Mouse (Mus musculus) heart, adult 2 months (tissue): ENCODE measurements around the gene Tmprss9. TPM values are rescaled to one million over a fixed set of nuclear protein-coding genes. Genes with fewer than 3 reads are reported as not detected.
A peak's percentile ranks its signal among the peaks of the same experiment; 100 is the strongest.

Source experiments
- DNase-seq, 2 experiments: peaks; one replicate each; pipeline ENCODE4 v3.0.0; 2021
- H3K27ac ChIP-seq: fragments of 200-600 bp; 2 replicates; pipeline ENCODE4 v1.8.1; 2022
- H3K27me3 ChIP-seq: fragments of 200-500 bp; 2 replicates; pipeline ENCODE4 v1.6.1; 2012; ENCODE audit warnings: mild to moderate bottlenecking, low read length, inconsistent platforms, mixed read lengths; ENCODE audit not compliant: control insufficient read depth, insufficient read depth
- H3K36me3 ChIP-seq: fragments of 200-500 bp; 2 replicates; pipeline ENCODE4 v1.6.1; 2012; ENCODE audit warnings: low read length, inconsistent platforms; ENCODE audit not compliant: control insufficient read depth, insufficient read depth
- H3K4me1 ChIP-seq: fragments of 200-500 bp; 2 replicates; pipeline ENCODE4 v1.6.1; 2011; ENCODE audit warnings: low read length; ENCODE audit not compliant: control insufficient read depth, insufficient read depth
- H3K4me3 ChIP-seq: fragments of 200-600 bp; 2 replicates; pipeline ENCODE4 v1.8.1; 2022
- H3K79me2 ChIP-seq: fragments of 200-500 bp; replicated peaks from 2 replicates; pipeline ENCODE4 v1.6.1; 2012; ENCODE audit warnings: mild to moderate bottlenecking, inconsistent platforms, low read length, moderate library complexity, mixed read lengths; ENCODE audit not compliant: control insufficient read depth, insufficient read depth
- H3K9ac ChIP-seq: fragments of 200-500 bp; 2 replicates; pipeline ENCODE4 v1.6.1; 2012; ENCODE audit warnings: low read depth, mild to moderate bottlenecking, control low read depth, inconsistent platforms, low read length, mixed read lengths
- CTCF ChIP-seq: fragments of 200-600 bp; IDR thresholded peaks from 2 replicates; pipeline ENCODE4 v1.8.1; 2022; ENCODE audit warnings: antibody characterized with exemption, mild to moderate bottlenecking, moderate library complexity
- EP300 ChIP-seq: fragments of 200-500 bp; IDR thresholded peaks from 2 replicates; pipeline ENCODE4 v1.6.1; 2011; ENCODE audit warnings: low read depth, low read length, control low read depth; ENCODE audit not compliant: insufficient read depth
- POLR2A ChIP-seq: fragments of 200-500 bp; IDR thresholded peaks from 2 replicates; pipeline ENCODE4 v1.6.1; 2011; ENCODE audit warnings: mild to moderate bottlenecking, low read depth, low read length, control low read depth; ENCODE audit not compliant: insufficient read depth
- WGBS: fragments of 180-500 bp; shearing (Covaris S2); methylation state at CpG from one replicate; pipeline ENCODE4 v1.1.7; 2018; 5-methylcytosine and 5-hydroxymethylcytosine counted together
- intact Hi-C: fragments of 180-260 bp; cut with DNase I; formaldehyde crosslinking; loops from one replicate; pipeline ENCODE4 v1.15.1; 2025
- long read RNA-seq: library from polyadenylated mRNA; stranded (forward); transcript quantifications from one replicate; pipeline ENCODE4 v2.0.0, GENCODE M21; 2021
- polyA plus RNA-seq: library from polyadenylated mRNA; depleted of rRNA; stranded (reverse); fragments of >200 nt; gene quantifications from 2 replicates; pipeline ENCODE4 v1.2.3, GENCODE M21; 2012; rRNA removed
- total RNA-seq, 2 experiments: library from RNA; stranded (reverse); gene quantifications; 2 replicates each; pipeline ENCODE4 v1.2.3; 2021

Tmprss9 gene
- not detected for total RNA-seq
- 0.02 TPM in 1 of 2 replicates, not detected in the other for polyA plus RNA-seq
- long read RNA-seq, partial matches to known transcripts, result 0 of 1 reads
- long read RNA-seq, other reads (novel, unspliced or antisense), result 1 of 1 reads

DNA sequence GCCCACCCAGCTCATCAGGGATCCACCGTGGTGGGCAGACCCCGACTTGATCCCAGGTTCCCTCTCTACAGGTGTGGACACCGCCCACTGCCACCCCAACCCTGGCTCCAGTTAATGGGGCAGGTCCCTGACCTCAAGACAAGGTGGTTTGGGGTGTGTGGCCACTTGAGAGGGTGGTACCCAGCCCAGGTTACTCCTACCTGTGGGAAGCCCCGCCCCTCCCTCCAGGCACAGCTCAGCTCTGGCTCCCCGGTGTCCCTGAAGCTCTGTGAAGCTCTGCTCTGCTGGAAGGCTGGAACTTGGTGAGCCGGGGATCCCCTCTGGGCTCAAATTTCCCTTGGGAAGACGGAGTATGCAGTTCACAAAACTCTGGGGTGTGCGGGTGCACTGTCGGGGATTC lies at the start of gene Tmprss9:
Gene Tmprss9 (plus strand): TSS at position 268 of the 400 bp plus-strand sequence.
- no peak within 1 kb of the TSS for H3K9ac ChIP-seq

DNA sequence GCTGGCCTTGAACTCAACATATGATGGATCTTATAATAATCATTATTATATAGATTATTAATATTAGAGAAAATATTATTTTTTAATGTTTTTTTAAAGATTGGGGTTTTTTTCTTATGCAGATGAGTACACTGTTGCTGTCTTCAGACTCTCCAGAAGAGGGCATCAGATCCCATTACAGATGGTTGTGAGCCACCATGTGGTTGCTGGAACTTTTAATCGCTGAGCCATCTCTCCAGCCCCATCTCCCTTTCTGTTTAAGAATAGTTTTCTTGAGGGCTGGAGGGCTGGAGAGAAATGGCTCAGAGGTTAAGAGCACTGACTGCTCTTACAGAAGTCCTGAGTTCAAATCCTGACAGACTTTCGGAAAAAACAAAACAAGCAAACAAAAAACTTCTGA lies 49.7 kb upstream of the Tmprss9 start:
- H3K79me2 ChIP-seq, result peaks cover 2% of the 10 kb centered on the region; the same call in 1 of the 2 replicates
- 49% methylated on average over 2 of the region's 2 CpGs for WGBS
- DNase-seq, result no peak
- H3K27me3 ChIP-seq, result no peaks in the 10 kb centered on the region
- H3K4me3 ChIP-seq, result no peak overlapping the region
- intact Hi-C loops, result loop anchor here (1.0 to 5.0 kb wide), 2 partner anchors 54 to 175 kb away; no protein-coding TSS in a partner anchor
- H3K9ac ChIP-seq, result no peak overlapping the region
- no peaks in the 10 kb centered on the region for H3K4me1 ChIP-seq
- no peaks in the 10 kb centered on the region for H3K36me3 ChIP-seq
- H3K27ac ChIP-seq, result no peak overlapping the region
- TF ChIP-seq POLR2A, result no peak
- peak; percentile 93 for TF ChIP-seq CTCF
- no peak for TF ChIP-seq EP300

More for the DNA sequence above, at the start of gene Tmprss9:
- no peak for DNase-seq
- intact Hi-C loops, result no loop called here
- TF ChIP-seq CTCF, result no peak
- no peak for TF ChIP-seq EP300
- TF ChIP-seq POLR2A, result no peak
- 30% methylated on average over 9 of the region's 9 CpGs for WGBS
- Histone ChIP-seq H3K4me3 (no peak within 1 kb of the TSS), H3K79me2 (no peaks in the 10 kb centered on the region), H3K36me3 (no peaks in the 10 kb centered on the region), H3K27me3 (no peaks in the 10 kb centered on the region), H3K4me1 (no peaks in the 10 kb centered on the region), H3K27ac (no peak within 1 kb of the TSS)

DNA sequence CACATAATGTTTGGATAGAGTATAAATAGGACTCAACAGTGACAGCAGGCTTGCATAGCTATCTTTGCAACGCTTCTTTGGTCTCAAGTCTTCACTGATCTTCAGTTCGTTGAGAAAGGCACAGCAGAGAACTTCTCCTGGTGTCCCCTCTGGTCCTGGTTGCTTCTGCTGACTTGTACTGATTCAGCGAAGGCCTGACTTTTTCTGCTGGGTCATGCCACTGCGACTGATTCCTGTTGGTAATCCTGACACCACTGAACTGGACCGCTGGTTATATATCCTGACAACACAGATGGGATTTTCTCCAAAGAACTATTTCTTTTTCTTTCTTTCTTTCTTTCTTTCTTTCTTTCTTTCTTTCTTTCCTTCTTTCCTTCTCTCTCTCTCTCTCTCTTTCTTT lies 49.1 kb upstream of the Tmprss9 start:
- intact Hi-C loops, result loop anchor here (1.0 to 5.0 kb wide), 2 partner anchors 54 to 175 kb away; no protein-coding TSS in a partner anchor
- no peak for DNase-seq
- 76% methylated on average over 5 of the region's 5 CpGs for WGBS

DNA sequence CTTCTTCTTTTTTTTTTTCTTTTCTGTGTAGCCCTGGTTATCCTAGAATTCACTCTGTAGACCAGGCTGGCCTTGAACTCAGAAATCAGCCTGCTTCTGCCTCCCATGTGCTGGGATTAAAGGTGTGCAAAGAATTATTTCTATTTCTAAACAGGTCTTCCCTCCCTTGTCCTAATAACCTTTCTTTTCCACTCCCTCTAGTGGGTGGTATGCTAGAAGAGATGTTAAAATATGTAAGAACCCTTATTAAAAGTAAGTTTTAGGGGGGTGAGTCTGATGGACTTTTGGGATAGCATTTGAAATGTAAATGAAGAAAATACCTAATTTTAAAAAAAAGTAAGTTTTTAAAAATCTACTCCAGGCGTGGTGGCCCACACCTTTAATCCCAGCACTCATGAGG lies 48.3 kb upstream of the Tmprss9 start:
- no peaks in the 10 kb centered on the region for H3K36me3 ChIP-seq
- H3K4me3 ChIP-seq, result no peak overlapping the region
- no peak overlapping the region for H3K27ac ChIP-seq
- H3K4me1 ChIP-seq, result peaks cover 4% of the 10 kb centered on the region
- no peak for TF ChIP-seq POLR2A
- TF ChIP-seq CTCF, result peak; percentile 37
- no peak for TF ChIP-seq EP300
- H3K9ac ChIP-seq, result no peak overlapping the region
- no peak for DNase-seq
- H3K27me3 ChIP-seq, result no peaks in the 10 kb centered on the region
- WGBS, result 88% methylated on average over 1 of the region's 1 CpGs
- intact Hi-C loops, result loop anchor here (5.0 kb wide), 1 partner anchor 174 kb away; no protein-coding TSS in a partner anchor
- peaks cover 7% of the 10 kb centered on the region for H3K79me2 ChIP-seq

More for the DNA sequence above, 49.1 kb upstream of the Tmprss9 start:
- H3K79me2 ChIP-seq, result peaks cover 4% of the 10 kb centered on the region
- no peak overlapping the region for H3K9ac ChIP-seq
- peaks cover under 1% of the 10 kb centered on the region; the same call in 1 of the 2 replicates for H3K4me1 ChIP-seq
- no peak for TF ChIP-seq EP300
- no peak overlapping the region for H3K27ac ChIP-seq
- no peaks in the 10 kb centered on the region for H3K36me3 ChIP-seq
- H3K4me3 ChIP-seq, result no peak overlapping the region
- H3K27me3 ChIP-seq, result no peaks in the 10 kb centered on the region

DNA sequence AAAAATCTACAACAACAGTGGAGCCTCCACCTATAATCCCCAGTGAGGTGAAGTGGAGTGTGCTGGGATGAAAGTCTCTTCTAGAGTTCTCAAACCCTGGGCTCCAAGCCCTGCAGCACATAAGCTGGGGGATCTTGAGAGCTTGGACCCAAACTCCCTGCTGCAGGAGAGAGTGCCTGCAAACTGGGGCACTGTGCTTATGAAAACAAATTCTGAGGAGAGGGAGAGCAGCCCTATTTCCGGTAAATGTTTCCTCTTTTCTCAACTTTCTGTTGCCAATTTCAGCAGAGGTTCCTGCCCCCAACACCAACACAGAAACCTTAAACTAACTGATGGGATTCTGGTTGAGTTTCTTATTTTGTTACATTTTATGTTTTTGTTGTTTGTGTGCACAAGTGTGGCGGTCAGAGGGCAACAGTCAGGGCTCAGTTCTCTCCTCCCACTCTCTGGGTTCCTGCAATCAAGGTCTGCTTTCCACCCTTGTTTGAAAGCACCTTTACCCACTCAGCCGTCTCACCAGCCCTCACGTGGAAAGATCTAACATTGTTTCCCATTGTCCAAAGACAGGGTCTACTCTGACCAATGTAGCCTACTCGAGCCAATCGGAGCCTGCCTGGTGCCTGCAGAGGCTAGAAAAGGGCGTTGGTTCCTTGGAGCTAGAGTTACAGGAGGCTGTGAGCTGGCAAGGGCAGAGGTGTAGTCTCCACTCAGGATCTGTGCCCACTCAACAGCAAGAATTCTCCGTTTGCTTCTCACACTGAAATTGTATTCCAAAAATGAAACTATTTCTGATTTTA lies 47.6 kb upstream of the Tmprss9 start:
- WGBS, result 50% methylated on average over 8 of the region's 8 CpGs
- TF ChIP-seq POLR2A (no peak), CTCF (no peak), EP300 (no peak)
- Histone ChIP-seq H3K4me1 (peaks cover 4% of the 10 kb centered on the region), H3K27me3 (no peaks in the 10 kb centered on the region), H3K9ac (no peak overlapping the region), H3K79me2 (peaks cover 7% of the 10 kb centered on the region), H3K27ac (no peak overlapping the region), H3K4me3 (no peak overlapping the region), H3K36me3 (no peaks in the 10 kb centered on the region)
- intact Hi-C loops, result loop anchor here (2.0 to 5.0 kb wide), 2 partner anchors 31 to 173 kb away; partner anchors contain the start of genes Lsm7 and Sppl2b
- no peak for DNase-seq

DNA sequence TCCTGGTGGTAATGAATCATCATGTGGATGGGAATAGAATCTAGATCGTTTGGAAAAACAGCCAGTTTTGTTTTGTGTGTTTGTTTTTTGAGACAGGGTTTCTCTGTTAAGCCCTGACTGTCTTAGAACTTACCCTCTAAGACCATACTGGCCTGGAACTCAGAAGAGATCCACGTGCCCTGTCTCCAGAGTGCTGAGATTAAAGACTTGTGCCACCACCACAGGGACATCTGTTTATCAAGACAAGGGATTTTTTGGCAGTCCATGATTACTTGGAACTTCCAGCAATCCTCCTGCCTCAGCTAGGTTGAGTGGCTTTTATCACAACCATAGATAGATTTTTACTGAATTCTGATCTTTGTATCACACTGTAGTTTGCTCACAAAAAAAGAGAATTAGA lies 46.8 kb upstream of the Tmprss9 start:
- 64% methylated on average over 2 of the region's 2 CpGs for WGBS
- DNase-seq, result no peak
- no peak overlapping the region for H3K4me3 ChIP-seq
- H3K9ac ChIP-seq, result no peak overlapping the region
- TF ChIP-seq EP300 (no peak), POLR2A (no peak), CTCF (no peak)
- no peak overlapping the region for H3K27ac ChIP-seq
- peaks cover 7% of the 10 kb centered on the region for H3K4me1 ChIP-seq
- no peaks in the 10 kb centered on the region for H3K27me3 ChIP-seq
- H3K36me3 ChIP-seq, result peaks cover 4% of the 10 kb centered on the region; the same call in 1 of the 2 replicates
- intact Hi-C loops, result loop anchor here (2.0 to 5.0 kb wide), 2 partner anchors 30 to 172 kb away; partner anchors contain the start of genes Lsm7 and Sppl2b
- H3K79me2 ChIP-seq, result peaks cover 7% of the 10 kb centered on the region
